Comparison of ENCODE assay signal across 8 mouse cellular contexts in the genomic region with DNA sequence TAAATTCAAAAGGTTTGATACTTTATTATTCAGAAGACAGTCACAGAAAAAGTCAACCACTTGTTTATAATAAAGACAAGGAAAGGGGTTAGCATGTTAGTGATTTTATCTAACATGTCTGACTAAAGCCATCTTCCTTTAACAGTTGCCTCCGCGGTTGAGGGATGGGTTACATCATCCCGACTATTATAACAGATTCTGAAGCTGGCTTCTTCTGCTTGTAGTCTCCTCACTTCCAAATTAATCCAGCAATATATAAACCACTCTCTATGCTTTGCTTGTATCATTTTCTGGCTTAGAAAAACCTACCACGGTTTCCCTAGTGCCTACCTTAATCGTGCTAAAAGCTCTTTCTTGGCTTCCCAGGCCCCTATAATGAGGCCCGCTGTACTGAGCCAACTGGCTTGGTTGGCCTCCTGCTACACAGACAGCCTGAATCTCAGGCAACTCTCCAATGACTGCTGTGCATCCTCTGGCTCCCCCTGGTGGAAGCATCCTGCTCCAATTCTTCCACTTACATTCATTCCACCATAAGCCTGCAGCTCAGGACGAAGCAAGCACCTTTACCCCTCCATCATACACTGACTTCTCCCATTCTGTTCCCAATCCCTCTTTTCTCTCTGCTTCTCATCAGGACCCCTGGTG. TPM values are rescaled to one million over a fixed set of nuclear protein-coding genes. Genes with fewer than 3 reads are reported as not detected.
DNase-seq lines count a peak whose midpoint lies in the region; ATAC-seq and TF ChIP-seq lines count a peak whose summit lies in the region.
"Had no signal": no experiment of that assay in that cellular context is flagged by ENCODE, and none has a peak within 500 bp of the region (broad histone marks: within the 10 kb centered on the region; RNA-seq: fewer than 3 reads in every experiment).

No protein-coding gene starts in this region.

- H3K4me1 ChIP-seq in forebrain, postnatal 0 days (ENCODE audit: insufficient read depth) = no peaks in the 10 kb centered on the region
- no peaks in the 10 kb centered on the region for H3K4me1 ChIP-seq in hindbrain, postnatal 0 days (ENCODE audit: insufficient read depth, low read length)
- H3K4me1 ChIP-seq in midbrain, embryonic 13.5 days (replicated peaks) = no peaks in the 10 kb centered on the region
- H3K4me1 ChIP-seq: stomach, embryonic 15.5 days had no signal

- DNase-seq in WW6 (ENCODE audit: low read depth, low spot score) = peak; percentile 26
- peak; percentile 83 for DNase-seq in cerebellum, adult 11-12 months
- peak; percentile 86 for DNase-seq in forebrain, postnatal 0 days
- peak; percentile 88 for DNase-seq in hindbrain, postnatal 0 days (ENCODE audit: low spot score)
- peak; percentile 82 to 86 for DNase-seq in left cerebral cortex, postnatal 14 days (ENCODE audit: low spot score in 2 of 2)
- peak; percentile 69 for DNase-seq in skeletal muscle tissue, adult 2 months (ENCODE audit: low read depth, low spot score)

- WGBS in forebrain, postnatal 0 days = 44% methylated on average over 7 of the region's 7 CpGs
- WGBS in hindbrain, postnatal 0 days = 52% methylated on average over 7 of the region's 7 CpGs
- WGBS in midbrain, embryonic 13.5 days = 58% methylated on average over 7 of the region's 7 CpGs

- H3K4me2 ChIP-seq in forebrain, postnatal 0 days (ENCODE audit: low read depth) = no peak overlapping the region
- H3K4me2 ChIP-seq in hindbrain, postnatal 0 days (ENCODE audit: low read depth, low read length) = no peak overlapping the region
- no peak overlapping the region for H3K4me2 ChIP-seq in midbrain, embryonic 13.5 days (replicated peaks)
- H3K4me2 ChIP-seq: stomach, embryonic 15.5 days had no signal

- peak; percentile 84 for TF ChIP-seq CTCF in forebrain, postnatal 0 days (IDR thresholded peaks at IDR 0.05; ENCODE audit: low read depth)
- peak; percentile 90 for TF ChIP-seq CTCF in hindbrain, postnatal 0 days (IDR thresholded peaks at IDR 0.05; ENCODE audit: low read depth)

- peak; percentile 98 for ATAC-seq in forebrain, postnatal 0 days
- peak; percentile 87 for ATAC-seq in hindbrain, postnatal 0 days
- peak; percentile 82 for ATAC-seq in midbrain, embryonic 13.5 days

- intact Hi-C loops in left cerebral cortex, postnatal 14 days (cut with DNase I) = loop anchor here (5.0 to 10.0 kb wide), 2 partner anchors 186 to 353 kb away; a partner anchor contains a TSS

- no peaks in the 10 kb centered on the region for H3K36me3 ChIP-seq in forebrain, postnatal 0 days (ENCODE audit: insufficient read depth)
- H3K36me3 ChIP-seq in hindbrain, postnatal 0 days (ENCODE audit: insufficient read depth, low read length) = no peaks in the 10 kb centered on the region
- 0 out of 2 replicates have a peak, but pooled peaks cover 3% of the 10 kb centered on the region for H3K36me3 ChIP-seq in midbrain, embryonic 13.5 days
- H3K36me3 ChIP-seq: stomach, embryonic 15.5 days had no signal

- H3K27ac ChIP-seq in forebrain, postnatal 0 days (ENCODE audit: low read depth, low read length) = no peak overlapping the region
- no peak overlapping the region for H3K27ac ChIP-seq in hindbrain, postnatal 0 days
- no peak overlapping the region for H3K27ac ChIP-seq in midbrain, embryonic 13.5 days
- H3K27ac ChIP-seq: stomach, embryonic 15.5 days had no signal

- H3K9ac ChIP-seq in forebrain, postnatal 0 days = no peak overlapping the region
- H3K9ac ChIP-seq in hindbrain, postnatal 0 days (replicated peaks; ENCODE audit: low read length) = no peak overlapping the region
- H3K9ac ChIP-seq in midbrain, embryonic 13.5 days (replicated peaks) = no peak overlapping the region
- H3K9ac ChIP-seq: stomach, embryonic 15.5 days had no signal

- no peak overlapping the region for H3K4me3 ChIP-seq in forebrain, postnatal 0 days (ENCODE audit: low read depth, low read length)
- H3K4me3 ChIP-seq in hindbrain, postnatal 0 days (ENCODE audit: low read length) = no peak overlapping the region
- H3K4me3 ChIP-seq in midbrain, embryonic 13.5 days (replicated peaks) = no peak overlapping the region
- H3K4me3 ChIP-seq: stomach, embryonic 15.5 days had no signal

- no peaks in the 10 kb centered on the region for H3K27me3 ChIP-seq in forebrain, postnatal 0 days (ENCODE audit: insufficient read depth, low read length)
- H3K27me3 ChIP-seq in hindbrain, postnatal 0 days (ENCODE audit: insufficient read depth, low read length) = no peaks in the 10 kb centered on the region
- H3K27me3 ChIP-seq in midbrain, embryonic 13.5 days = no peaks in the 10 kb centered on the region
- H3K27me3 ChIP-seq: stomach, embryonic 15.5 days had no signal

- no peaks in the 10 kb centered on the region for H3K9me3 ChIP-seq in forebrain, postnatal 0 days (ENCODE audit: low read length)
- no peaks in the 10 kb centered on the region for H3K9me3 ChIP-seq in hindbrain, postnatal 0 days (ENCODE audit: low read length)
- no peaks in the 10 kb centered on the region for H3K9me3 ChIP-seq in midbrain, embryonic 13.5 days
- H3K9me3 ChIP-seq: stomach, embryonic 15.5 days had no signal

RNA-seq across cellular contexts. Expression of a gene that starts 18.0 kb away (rescaled TPM):
- total RNA-seq in forebrain, postnatal 0 days (2014; rRNA removed) = 48.9 and 53.5 TPM in 2 replicates
- 59.6 and 62.5 TPM in 2 replicates for polyA plus RNA-seq in forebrain, postnatal 0 days (2015; fragmentation: Nextera tagmentation; extraction: Ambion mirVana)
- 56.5 and 64.3 TPM in 2 replicates for total RNA-seq in hindbrain, postnatal 0 days (2014; rRNA removed)
- 79.8 and 84.8 TPM in 2 replicates for polyA plus RNA-seq in hindbrain, postnatal 0 days (2015; fragmentation: Nextera tagmentation; extraction: Ambion mirVana)
- 10 to 100 TPM; 62.5 to 65.5 TPM for total RNA-seq in left cerebral cortex, postnatal 14 days (2021)
- polyA plus RNA-seq in midbrain, embryonic 13.5 days (2015; fragmentation: Nextera tagmentation; extraction: Ambion mirVana) = 53.8 and 56.4 TPM in 2 replicates

Comparison
In these comparisons a context has a peak if more than half of its experiments do, and no peak if none do; other contexts are left out.
1. DNase-seq: peak in every context shown above with its lines; median percentile 88 in hindbrain, postnatal 0 days; 86 in forebrain, postnatal 0 days; 84 in left cerebral cortex, postnatal 14 days; 83 in cerebellum, adult 11-12 months; 69 in skeletal muscle tissue, adult 2 months; 26 in WW6.